Mouse (Mus musculus): ENCODE results near the gene Tpk1.

- TF ChIP-seq CTCF (IDR thresholded peaks at IDR 0.05; ENCODE audit: extremely low read depth, insufficient read depth, low read length): no peak
- TF ChIP-seq POLR2A (IDR thresholded peaks at IDR 0.05; ENCODE audit: extremely low read depth, insufficient read depth, low read length): no peak
Measured at GRCm38 (mm10) chr6:43335619-43336234, 330.4 kb downstream of the Tpk1 start.

Measured in cortical plate, adult 2 months (tissue).